Comparison of ENCODE assay signal across 8 mouse cellular contexts in the genomic region with DNA sequence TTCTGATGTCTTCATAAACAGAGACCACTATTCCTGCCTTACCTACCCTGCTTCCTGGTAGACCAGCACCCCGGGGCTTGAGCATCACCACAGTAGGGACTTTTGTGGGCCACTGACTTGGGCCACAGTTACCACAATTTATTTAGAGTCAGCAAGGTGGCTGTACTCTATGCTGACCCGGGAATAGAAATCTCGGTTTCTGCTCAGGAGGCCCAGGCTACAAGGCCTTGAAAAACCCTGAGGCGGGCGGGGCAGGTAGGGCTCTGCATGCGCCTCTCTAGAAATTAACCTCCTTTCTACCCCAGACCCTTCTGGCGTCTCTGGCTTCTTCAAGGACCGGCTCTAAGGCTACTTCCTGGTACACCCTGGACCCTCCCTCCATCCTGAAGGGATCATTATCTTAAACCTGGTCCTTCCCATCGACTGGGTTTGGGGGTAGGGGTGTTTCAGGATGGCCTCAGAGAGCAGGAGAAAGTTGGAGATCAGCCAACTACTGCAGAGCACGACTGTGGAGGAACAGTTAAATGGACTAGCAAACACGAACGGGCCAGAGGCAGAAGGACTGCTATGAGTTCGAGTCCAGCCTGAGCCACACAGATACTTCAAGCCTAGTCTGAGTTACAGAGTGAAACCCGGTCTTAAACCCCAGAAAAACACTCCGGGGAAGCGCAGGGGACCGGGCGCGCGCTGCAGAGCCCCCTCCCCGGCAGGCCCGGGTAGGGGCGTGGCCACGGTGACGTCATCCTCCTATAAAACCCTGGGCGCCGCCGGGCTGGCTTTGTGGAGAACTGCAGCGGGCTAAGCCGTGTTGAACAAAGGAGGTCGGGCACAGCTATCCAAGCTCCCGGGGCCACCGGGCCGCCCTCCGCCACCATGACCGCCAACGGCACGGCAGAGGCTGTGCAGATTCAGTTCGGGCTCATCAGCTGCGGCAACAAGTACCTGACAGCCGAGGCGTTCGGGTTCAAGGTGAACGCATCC. TPM values are rescaled to one million over a fixed set of nuclear protein-coding genes. Genes with fewer than 3 reads are reported as not detected.
DNase-seq lines count a peak whose midpoint lies in the region; ATAC-seq and TF ChIP-seq lines count a peak whose summit lies in the region.

Gene Fscn1 (plus strand): TSS at position 768 of the 981 bp plus-strand sequence.

- 7% methylated on average over 44 of the region's 44 CpGs for WGBS in intestine, embryonic 15.5 days
- WGBS in midbrain, embryonic 10.5 days, result 6% methylated on average over 44 of the region's 44 CpGs
- WGBS in small intestine, adult 2 months, result 12% methylated on average over 44 of the region's 44 CpGs

- H3K9me3 ChIP-seq in intestine, embryonic 15.5 days, result no peaks in the 10 kb centered on the region
- no peaks in the 10 kb centered on the region for H3K9me3 ChIP-seq in midbrain, embryonic 10.5 days (replicated peaks)

- no peaks in the 10 kb centered on the region for H3K36me3 ChIP-seq in intestine, embryonic 15.5 days
- H3K36me3 ChIP-seq in midbrain, embryonic 10.5 days, result peaks cover 23% of the 10 kb centered on the region
- no peaks in the 10 kb centered on the region for H3K36me3 ChIP-seq in small intestine, adult 2 months (ENCODE audit: control insufficient read depth, insufficient read depth, low read length)

- TF ChIP-seq CTCF in small intestine, adult 2 months (IDR thresholded peaks at IDR 0.05; ENCODE audit: extremely low read depth, insufficient read length, insufficient replicate concordance, low read depth, low read length), result peak; percentile 1; the same call in 1 of the 2 replicates

- H3K4me1 ChIP-seq in intestine, embryonic 15.5 days (replicated peaks), result peaks cover 28% of the 10 kb centered on the region
- peaks cover 52% of the 10 kb centered on the region for H3K4me1 ChIP-seq in midbrain, embryonic 10.5 days
- H3K4me1 ChIP-seq in small intestine, adult 2 months (ENCODE audit: control insufficient read depth, insufficient read depth, insufficient read length, low read length), result peaks cover 13% of the 10 kb centered on the region

- H3K4me3 ChIP-seq in intestine, embryonic 15.5 days (replicated peaks), result peak within 1 kb of the TSS; percentile 59
- H3K4me3 ChIP-seq in midbrain, embryonic 10.5 days, result peak within 1 kb of the TSS; percentile 99
- peak within 1 kb of the TSS; percentile 60 for H3K4me3 ChIP-seq in small intestine, adult 2 months (ENCODE audit: low read depth, low read length)

- H3K9ac ChIP-seq in intestine, embryonic 15.5 days, result peak within 1 kb of the TSS; percentile 83

- H3K27me3 ChIP-seq in intestine, embryonic 15.5 days (replicated peaks), result peaks cover 4% of the 10 kb centered on the region; the same call in 1 of the 2 replicates
- H3K27me3 ChIP-seq in midbrain, embryonic 10.5 days (ENCODE audit: low read depth, poor library complexity, severe bottlenecking), result peaks cover 28% of the 10 kb centered on the region
- H3K27me3 ChIP-seq in small intestine, adult 2 months (ENCODE audit: control insufficient read depth, insufficient read depth, low read length), result peaks cover 37% of the 10 kb centered on the region

- intact Hi-C loops in left cerebral cortex, postnatal 25 days (cut with DNase I), result loop anchor here (2.0 to 10.0 kb wide), 3 partner anchors 21 to 515 kb away; no protein-coding TSS in a partner anchor

- TF ChIP-seq POLR2A in small intestine, adult 2 months (IDR thresholded peaks at IDR 0.05; ENCODE audit: low read depth, low read length), result peak; percentile 70; the same call in 1 of the 2 replicates

- peak within 1 kb of the TSS; percentile 91 for H3K27ac ChIP-seq in intestine, embryonic 15.5 days
- H3K27ac ChIP-seq in midbrain, embryonic 10.5 days (replicated peaks), result peak within 1 kb of the TSS; percentile 100
- H3K27ac ChIP-seq in small intestine, adult 2 months (ENCODE audit: insufficient read depth, low read depth, low read length), result peak within 1 kb of the TSS; percentile 6; the same call in 1 of the 2 replicates

- peak; percentile 73 for ATAC-seq in intestine, embryonic 15.5 days
- no peak for ATAC-seq in erythroid progenitor cell, adult 5-6 weeks (replicated peaks; ENCODE audit: low FRiP score, poor library complexity, severe bottlenecking)

- H3K4me2 ChIP-seq in intestine, embryonic 15.5 days (replicated peaks), result peak within 1 kb of the TSS; percentile 90

- DNase-seq in adrenal gland, postnatal 14 days, result peak; percentile 91
- DNase-seq in embryo, embryonic 11 days, result peak; percentile 94
- peak; percentile 92 to 95 for DNase-seq in gastrocnemius, postnatal 4 days (ENCODE audit: low spot score in 2 of 2)
- DNase-seq in left cerebral cortex, postnatal 25 days (ENCODE audit: low spot score in 2 of 2), result peak; percentile 91 to 93
- DNase-seq in midbrain, embryonic 10.5 days (ENCODE audit: low spot score), result peak; percentile 95

RNA-seq across cellular contexts. Expression of gene Fscn1, which starts in this region (rescaled TPM):
- total RNA-seq in adrenal gland, postnatal 14 days (2021), result 62.0 and 75.3 TPM in 2 replicates
- 100 to 1,000 TPM; 182 to 208 TPM for total RNA-seq in gastrocnemius, postnatal 4 days (2021)
- polyA plus RNA-seq in intestine, embryonic 15.5 days (2015; fragmentation: Nextera tagmentation; extraction: Ambion mirVana), result 140 and 170 TPM in 2 replicates
- 100 to 1,000 TPM; 384 to 450 TPM for total RNA-seq in left cerebral cortex, postnatal 25 days (2021)
- polyA plus RNA-seq in midbrain, embryonic 10.5 days (2016; fragmentation: Nextera tagmentation; extraction: Ambion mirVana), result 675 and 709 TPM in 2 replicates
- 12.3 and 15.0 TPM in 2 replicates for polyA plus RNA-seq in small intestine, adult 2 months (2012; rRNA removed)
- 0.84 TPM in 1 of 2 replicates, not detected in the other for total RNA-seq in erythroid progenitor cell, adult 5-6 weeks (2015; ENCODE audit: low replicate concordance)
- 5.1 TPM in 1 of 2 replicates, not detected in the other for total RNA-seq in erythroid progenitor cell, adult 5-6 weeks (2017; ENCODE audit: low replicate concordance)

Comparison
In these comparisons a context has a peak if more than half of its experiments do, and no peak if none do; other contexts are left out.
1. RNA of gene Fscn1 (total RNA-seq): 384 to 450 TPM in left cerebral cortex, postnatal 25 days, 182 to 208 TPM in gastrocnemius, postnatal 4 days and 62.0 to 75.3 TPM in adrenal gland, postnatal 14 days; 0.84 to 5.1 TPM in erythroid progenitor cell, adult 5-6 weeks; every median in the first group is over 10 times any median in the second.
2. H3K27ac ChIP-seq: peak in every context shown above with its lines; median percentile 100 in midbrain, embryonic 10.5 days; 91 in intestine, embryonic 15.5 days; 6 in small intestine, adult 2 months.
3. Peak in every context shown above with its lines, with median percentiles within 50 percentile points of each other: DNase-seq and H3K4me3 ChIP-seq.